Mouse (Mus musculus) lung, postnatal 36 days (tissue): ENCODE results near the gene Gas2.
A peak's percentile ranks its signal among the peaks of the same experiment; 100 is the strongest.

Experiments
- DNase-seq: peaks from one replicate; pipeline ENCODE4 v3.0.0; 2022; ENCODE audit warnings: mixed read lengths

Gas2 gene

GRCm38 (mm10) chr7:51972252-51972855 is 110.5 kb downstream of the Gas2 start:
- DNase-seq, result peak; percentile 42

- no peak for DNase-seq
Measured at GRCm38 (mm10) chr7:51973091-51973490, 111.3 kb downstream of the Gas2 start.

GRCm38 (mm10) chr7:51973526-51973925 is 111.7 kb downstream of the Gas2 start:
- DNase-seq, result no peak

GRCm38 (mm10) chr7:51975181-51975580 is 113.4 kb downstream of the Gas2 start:
- DNase-seq, result no peak

GRCm38 (mm10) chr7:51979271-51979670 is 117.5 kb downstream of the Gas2 start:
- DNase-seq, result peak; percentile 11

- DNase-seq, result no peak
Measured at GRCm38 (mm10) chr7:51982303-51982702, 120.5 kb downstream of the Gas2 start.

- DNase-seq, result no peak
Measured at GRCm38 (mm10) chr7:51985763-51986162, 123.9 kb downstream of the Gas2 start.

GRCm38 (mm10) chr7:51986909-51987308 is 125.1 kb downstream of the Gas2 start:
- DNase-seq, result peak; percentile 15

GRCm38 (mm10) chr7:51991020-51991419 is 129.2 kb downstream of the Gas2 start:
- no peak for DNase-seq

GRCm38 (mm10) chr7:52005511-52006295 is 143.9 kb downstream of the Gas2 start, which contains the start of gene Svip:
Svip (minus strand) TSS chr7:52006018.
- DNase-seq, result peak; percentile 96

- DNase-seq, result no peak
Measured at GRCm38 (mm10) chr7:52006296-52006630, 144.4 kb downstream of the Gas2 start.

GRCm38 (mm10) chr7:52007138-52007537 is 145.3 kb downstream of the Gas2 start:
- DNase-seq, result no peak

- DNase-seq, result no peak
Measured at GRCm38 (mm10) chr7:52013457-52013856, 151.6 kb downstream of the Gas2 start.

- DNase-seq, result no peak
Measured at GRCm38 (mm10) chr7:52015180-52015579, 153.4 kb downstream of the Gas2 start.

- DNase-seq, result no peak
Measured at GRCm38 (mm10) chr7:52015628-52016027, 153.8 kb downstream of the Gas2 start, which contains the start of gene 1700015G11Rik. 1700015G11Rik (minus strand) TSS chr7:52015728.

GRCm38 (mm10) chr7:52022039-52022438 is 160.2 kb downstream of the Gas2 start:
- no peak for DNase-seq

GRCm38 (mm10) chr7:52024050-52024626 is 162.3 kb downstream of the Gas2 start:
- no peak for DNase-seq

- DNase-seq, result peak; percentile 8
Measured at GRCm38 (mm10) chr7:52037600-52038582, 176.1 kb downstream of the Gas2 start.
